Mouse (Mus musculus): Measurements from ENCODE around the gene Zfp715.

DNA sequence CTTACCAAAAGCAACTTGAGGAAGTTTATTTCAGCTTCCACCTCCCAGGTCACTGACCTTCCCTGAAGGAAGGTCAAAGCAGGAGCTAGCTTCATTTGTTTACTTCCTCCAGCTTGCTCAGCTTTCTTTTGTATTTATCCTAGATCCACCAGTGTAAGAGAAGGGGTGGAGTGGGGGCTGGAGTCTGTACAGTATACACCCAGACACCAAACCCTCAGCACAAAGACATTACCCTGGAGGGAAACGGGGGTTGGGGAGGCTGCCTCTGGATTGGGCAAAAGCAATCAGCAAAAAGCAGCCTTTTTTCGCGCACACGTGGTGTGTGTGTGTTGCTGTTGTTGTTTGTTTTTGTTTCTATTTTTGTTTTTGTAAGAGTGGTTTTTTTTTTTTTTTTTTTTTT, 33.1 kb upstream of the Zfp715 start:
- TF ChIP-seq GATA1 (IDR thresholded peaks at IDR 0.05; ENCODE audit: borderline replicate concordance, low read length) (no peak), FLI1 (IDR thresholded peaks at IDR 0.05; ENCODE audit: low read length) (no peak)
